In the genomic region with DNA sequence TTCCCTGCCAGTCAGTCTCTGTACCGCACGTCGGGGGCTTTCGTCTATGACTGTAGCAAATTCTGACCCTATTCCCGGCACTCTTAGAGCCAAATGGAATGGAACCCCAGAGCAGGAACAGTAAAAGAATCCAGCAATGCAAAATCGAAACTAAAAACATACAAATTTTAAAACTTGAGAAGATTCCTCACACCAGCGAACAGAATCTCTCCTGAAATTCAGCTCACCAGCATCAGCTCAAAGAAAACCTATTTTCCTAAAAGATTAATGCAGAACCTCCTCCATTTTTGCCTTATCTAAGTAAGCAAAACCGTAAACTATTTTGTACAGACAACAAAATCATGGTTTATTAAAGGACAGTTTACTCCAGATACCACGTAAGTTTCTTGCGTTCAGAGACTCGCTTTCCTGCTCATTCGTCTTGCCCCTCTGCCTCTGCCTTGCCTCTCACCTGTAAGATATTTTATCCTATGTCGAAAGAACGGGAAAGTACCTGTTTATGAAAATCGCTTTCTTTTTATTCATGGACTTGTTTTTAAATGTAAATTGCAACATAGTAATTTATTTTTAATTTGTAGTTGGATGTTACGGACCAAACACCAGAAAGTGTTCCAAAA, we compare ENCODE assay signal across 7 mouse cellular contexts. TPM values are rescaled to one million over a fixed set of nuclear protein-coding genes. Genes with fewer than 3 reads are reported as not detected.
DNase-seq lines count a peak whose midpoint lies in the region; ATAC-seq and TF ChIP-seq lines count a peak whose summit lies in the region.

No protein-coding gene starts in this region.

- ATAC-seq in lung, embryonic 16.5 days (ENCODE audit: low read depth), result no peak
- no peak for ATAC-seq in forebrain, embryonic 11.5 days (replicated peaks; ENCODE audit: low FRiP score)
- no peak for ATAC-seq in CD4-positive, CD25-positive, alpha-beta regulatory T cell, adult 4 months

- no peaks in the 10 kb centered on the region for H3K9me3 ChIP-seq in lung, embryonic 16.5 days (ENCODE audit: control insufficient read depth, low read length)
- no peaks in the 10 kb centered on the region for H3K9me3 ChIP-seq in forebrain, embryonic 11.5 days (ENCODE audit: control insufficient read depth, low read length)
- no peaks in the 10 kb centered on the region for H3K9me3 ChIP-seq in limb, embryonic 10.5 days (replicated peaks)

- no peak overlapping the region for H3K9ac ChIP-seq in lung, embryonic 16.5 days (ENCODE audit: low read length)
- H3K9ac ChIP-seq in forebrain, embryonic 11.5 days (ENCODE audit: low read length), result peak overlapping the region; percentile 62

- TF ChIP-seq POLR2A in olfactory bulb, adult 2 months (IDR thresholded peaks at IDR 0.05; ENCODE audit: insufficient read depth, low read depth, low read length), result no peak

- peaks cover 85% of the 10 kb centered on the region for H3K27me3 ChIP-seq in lung, embryonic 16.5 days (ENCODE audit: control insufficient read depth, insufficient read depth, low read depth, low read length)
- peaks cover 85% of the 10 kb centered on the region for H3K27me3 ChIP-seq in forebrain, embryonic 11.5 days (ENCODE audit: control insufficient read depth, insufficient read depth, low read length)
- H3K27me3 ChIP-seq in limb, embryonic 10.5 days (ENCODE audit: low read depth, poor library complexity, severe bottlenecking), result peaks cover 99% of the 10 kb centered on the region

- peaks cover 27% of the 10 kb centered on the region for H3K4me1 ChIP-seq in lung, embryonic 16.5 days (replicated peaks; ENCODE audit: control insufficient read depth, insufficient read depth, low read length)
- H3K4me1 ChIP-seq in forebrain, embryonic 11.5 days (replicated peaks; ENCODE audit: control insufficient read depth, insufficient read depth, low read length), result peaks cover 15% of the 10 kb centered on the region
- H3K4me1 ChIP-seq in limb, embryonic 10.5 days, result peaks cover 70% of the 10 kb centered on the region
- H3K4me1 ChIP-seq in olfactory bulb, adult 2 months (ENCODE audit: control insufficient read depth, insufficient read depth, low read length), result peaks cover 16% of the 10 kb centered on the region

- TF ChIP-seq CTCF in olfactory bulb, adult 2 months (IDR thresholded peaks at IDR 0.05; ENCODE audit: insufficient read depth, low read depth, low read length), result no peak

- no peak for DNase-seq in lung, postnatal 25 days (ENCODE audit: low spot score)
- no peak for DNase-seq in forebrain, embryonic 11.5 days (ENCODE audit: low spot score)
- DNase-seq in limb, embryonic 10.5 days (ENCODE audit: low spot score), result no peak
- no peak for DNase-seq in cerebellum, adult 9-10 months

- peak overlapping the region; percentile 62 for H3K4me3 ChIP-seq in lung, embryonic 16.5 days (ENCODE audit: low read length)
- peak overlapping the region; percentile 48 for H3K4me3 ChIP-seq in forebrain, embryonic 11.5 days (ENCODE audit: low read depth, low read length)
- H3K4me3 ChIP-seq in limb, embryonic 10.5 days, result peak overlapping the region; percentile 73
- peak overlapping the region; percentile 35 for H3K4me3 ChIP-seq in olfactory bulb, adult 2 months (ENCODE audit: insufficient read depth, low read depth, low read length)

- no peak overlapping the region for H3K27ac ChIP-seq in lung, embryonic 16.5 days (ENCODE audit: low read length)
- H3K27ac ChIP-seq in forebrain, embryonic 11.5 days (ENCODE audit: low read depth, low read length), result 0 out of 2 replicates have a peak overlapping the region, but pooled peaks have one; percentile 7
- peak overlapping the region; percentile 91 for H3K27ac ChIP-seq in limb, embryonic 10.5 days
- H3K27ac ChIP-seq in olfactory bulb, adult 2 months (ENCODE audit: insufficient read depth, low read depth, low read length), result no peak overlapping the region

- no peaks in the 10 kb centered on the region for H3K36me3 ChIP-seq in lung, embryonic 16.5 days (ENCODE audit: control insufficient read depth, insufficient read depth, low read length)
- H3K36me3 ChIP-seq in forebrain, embryonic 11.5 days (ENCODE audit: control insufficient read depth, insufficient read depth, low read length), result no peaks in the 10 kb centered on the region
- peaks cover 7% of the 10 kb centered on the region; the same call in 1 of the 2 replicates for H3K36me3 ChIP-seq in limb, embryonic 10.5 days

- 17% methylated on average over 16 of the region's 16 CpGs for WGBS in lung, embryonic 16.5 days
- 3% methylated on average over 16 of the region's 16 CpGs for WGBS in forebrain, embryonic 11.5 days
- WGBS in limb, embryonic 10.5 days, result 4% methylated on average over 16 of the region's 16 CpGs
- WGBS in olfactory bulb, adult 2 months, result 9% methylated on average over 16 of the region's 16 CpGs

- H3K4me2 ChIP-seq in lung, embryonic 16.5 days (ENCODE audit: low read depth, low read length), result peak overlapping the region; percentile 99
- H3K4me2 ChIP-seq in forebrain, embryonic 11.5 days (ENCODE audit: low read depth, low read length, severe bottlenecking), result no peak overlapping the region

RNA-seq across cellular contexts. Expression of gene Foxc1, which starts 2.5 kb away (rescaled TPM):
- polyA plus RNA-seq in lung, embryonic 16.5 days (2015; fragmentation: Nextera tagmentation; extraction: Ambion mirVana), result 0.24 and 0.30 TPM in 2 replicates
- polyA plus RNA-seq in forebrain, embryonic 11.5 days (2014; fragmentation: Nextera tagmentation; extraction: Ambion mirVana), result 5.0 and 5.5 TPM in 2 replicates
- 0.74 and 1.8 TPM in 2 replicates for polyA plus RNA-seq in limb, embryonic 10.5 days (2016; fragmentation: Nextera tagmentation; extraction: Ambion mirVana)
- not detected in 2 replicates for polyA plus RNA-seq in olfactory bulb, adult 2 months (2012; ENCODE audit: insufficient read depth, insufficient read length, low replicate concordance, missing spikeins)
- not detected for polyA plus RNA-seq in CD4-positive, CD25-positive, alpha-beta regulatory T cell, adult 4 months (2017; shearing (Covaris generic))

Comparison
In these comparisons a context has a peak if more than half of its experiments do, and no peak if none do; other contexts are left out.
1. H3K27ac ChIP-seq: peak in forebrain, embryonic 11.5 days (single experiment) and limb, embryonic 10.5 days (single experiment); none in lung, embryonic 16.5 days (single experiment) and olfactory bulb, adult 2 months (single experiment).
2. Peak in every context shown above with its lines, with median percentiles within 50 percentile points of each other: H3K4me3 ChIP-seq.